Mouse (Mus musculus): ENCODE results near the gene Fam213a.

- no peak for TF ChIP-seq CTCF (IDR thresholded peaks at IDR 0.05; ENCODE audit: control insufficient read depth, insufficient read depth, insufficient read length)
- TF ChIP-seq USF1 (IDR thresholded peaks at IDR 0.05; ENCODE audit: low read depth): no peak
- TF ChIP-seq MYOG (IDR thresholded peaks at IDR 0.05; ENCODE audit: control insufficient read depth, extremely low read depth, insufficient read length): no peak
- TF ChIP-seq MYOD1 (IDR thresholded peaks at IDR 0.05; ENCODE audit: control insufficient read depth, insufficient read length, low read depth): no peak
- TF ChIP-seq MAX (IDR thresholded peaks at IDR 0.05): no peak
- no peak for TF ChIP-seq FOSL1 (IDR thresholded peaks at IDR 0.05; ENCODE audit: insufficient read depth, low read length, poor library complexity, severe bottlenecking)
Observed at GRCm38 (mm10) chr14:40959586-40959985, 54.0 kb downstream of the Fam213a start.
